Mouse (Mus musculus): ENCODE results near the gene Wdr59. TPM values are rescaled to one million over a fixed set of nuclear protein-coding genes. Genes with fewer than 3 reads are reported as not detected.

Gene Wdr59
- polyA plus RNA-seq, 1 experiment from 2014 or later = 4.2 TPM

GRCm38 (mm10) chr8:111564093-111564492, 42.2 kb upstream of the Wdr59 start:
- WGBS (ENCODE audit: insufficient replicate concordance) = 81% methylated on average over 2 of the region's 2 CpGs
- peaks cover 39% of the 10 kb centered on the region for H3K4me1 ChIP-seq (ENCODE audit: control insufficient read depth, insufficient read depth, low read length)

GRCm38 (mm10) chr8:111563687-111564086, 41.8 kb upstream of the Wdr59 start:
- peaks cover 43% of the 10 kb centered on the region for H3K4me1 ChIP-seq (ENCODE audit: control insufficient read depth, insufficient read depth, low read length)
- no peaks in the 10 kb centered on the region for H3K9me3 ChIP-seq (replicated peaks; ENCODE audit: control insufficient read depth, low read length)
- no peak for ATAC-seq (replicated peaks; ENCODE audit: insufficient number of reproducible peaks, low FRiP score, low TSS enrichment)
- no peak overlapping the region for H3K4me3 ChIP-seq (ENCODE audit: low read depth, low read length)
- WGBS (ENCODE audit: insufficient replicate concordance) = 87% methylated on average over 4 of the region's 4 CpGs
- no peaks in the 10 kb centered on the region for H3K36me3 ChIP-seq (ENCODE audit: control insufficient read depth, insufficient read depth, low read length)
- no peak overlapping the region for H3K9ac ChIP-seq (ENCODE audit: low read depth, low read length)
- H3K27ac ChIP-seq (ENCODE audit: low read depth, low read length) = no peak overlapping the region
- no peaks in the 10 kb centered on the region for H3K27me3 ChIP-seq (ENCODE audit: control insufficient read depth, insufficient read depth, low read length)
- H3K4me2 ChIP-seq = no peak overlapping the region

More at GRCm38 (mm10) chr8:111564093-111564492, 42.2 kb upstream of the Wdr59 start:
- H3K4me3 ChIP-seq (ENCODE audit: low read depth, low read length) = no peak overlapping the region
- no peak overlapping the region for H3K4me2 ChIP-seq
- no peaks in the 10 kb centered on the region for H3K27me3 ChIP-seq (ENCODE audit: control insufficient read depth, insufficient read depth, low read length)
- no peak overlapping the region for H3K9ac ChIP-seq (ENCODE audit: low read depth, low read length)
- no peak for ATAC-seq (replicated peaks; ENCODE audit: insufficient number of reproducible peaks, low FRiP score, low TSS enrichment)
- no peaks in the 10 kb centered on the region for H3K9me3 ChIP-seq (replicated peaks; ENCODE audit: control insufficient read depth, low read length)
- no peaks in the 10 kb centered on the region for H3K36me3 ChIP-seq (ENCODE audit: control insufficient read depth, insufficient read depth, low read length)
- no peak overlapping the region for H3K27ac ChIP-seq (ENCODE audit: low read depth, low read length)

GRCm38 (mm10) chr8:111563075-111563474, 41.2 kb upstream of the Wdr59 start:
- Histone ChIP-seq H3K27me3 (ENCODE audit: control insufficient read depth, insufficient read depth, low read length) (no peaks in the 10 kb centered on the region), H3K9me3 (replicated peaks; ENCODE audit: control insufficient read depth, low read length) (no peaks in the 10 kb centered on the region), H3K4me3 (ENCODE audit: low read depth, low read length) (no peak overlapping the region), H3K36me3 (ENCODE audit: control insufficient read depth, insufficient read depth, low read length) (no peaks in the 10 kb centered on the region), H3K9ac (ENCODE audit: low read depth, low read length) (no peak overlapping the region), H3K4me2 (no peak overlapping the region), H3K27ac (ENCODE audit: low read depth, low read length) (no peak overlapping the region), H3K4me1 (ENCODE audit: control insufficient read depth, insufficient read depth, low read length) (peaks cover 41% of the 10 kb centered on the region)
- WGBS (ENCODE audit: insufficient replicate concordance) = 96% methylated on average over 5 of the region's 5 CpGs
- ATAC-seq (replicated peaks; ENCODE audit: insufficient number of reproducible peaks, low FRiP score, low TSS enrichment) = no peak

- Histone ChIP-seq H3K4me1 (ENCODE audit: control insufficient read depth, insufficient read depth, low read length) (peaks cover 34% of the 10 kb centered on the region), H3K9me3 (replicated peaks; ENCODE audit: control insufficient read depth, low read length) (no peaks in the 10 kb centered on the region), H3K36me3 (ENCODE audit: control insufficient read depth, insufficient read depth, low read length) (no peaks in the 10 kb centered on the region), H3K4me2 (no peak overlapping the region), H3K27ac (ENCODE audit: low read depth, low read length) (no peak overlapping the region), H3K4me3 (ENCODE audit: low read depth, low read length) (no peak overlapping the region), H3K9ac (ENCODE audit: low read depth, low read length) (no peak overlapping the region), H3K27me3 (ENCODE audit: control insufficient read depth, insufficient read depth, low read length) (no peaks in the 10 kb centered on the region)
- 92% methylated on average over 5 of the region's 5 CpGs for WGBS (ENCODE audit: insufficient replicate concordance)
- ATAC-seq (replicated peaks; ENCODE audit: insufficient number of reproducible peaks, low FRiP score, low TSS enrichment) = no peak
Observed at GRCm38 (mm10) chr8:111562274-111562803, 40.4 kb upstream of the Wdr59 start.

GRCm38 (mm10) chr8:111561824-111562223, 39.9 kb upstream of the Wdr59 start:
- H3K4me2 ChIP-seq = 0 out of 2 replicates have a peak overlapping the region, but pooled peaks have one; percentile 11
- peak overlapping the region; percentile 64 for H3K27ac ChIP-seq (ENCODE audit: low read depth, low read length)
- no peak overlapping the region for H3K9ac ChIP-seq (ENCODE audit: low read depth, low read length)
- ATAC-seq (replicated peaks; ENCODE audit: insufficient number of reproducible peaks, low FRiP score, low TSS enrichment) = no peak
- WGBS (ENCODE audit: insufficient replicate concordance) = 61% methylated on average over 4 of the region's 4 CpGs
- H3K4me1 ChIP-seq (ENCODE audit: control insufficient read depth, insufficient read depth, low read length) = peaks cover 35% of the 10 kb centered on the region
- H3K27me3 ChIP-seq (ENCODE audit: control insufficient read depth, insufficient read depth, low read length) = no peaks in the 10 kb centered on the region
- no peak overlapping the region for H3K4me3 ChIP-seq (ENCODE audit: low read depth, low read length)
- H3K36me3 ChIP-seq (ENCODE audit: control insufficient read depth, insufficient read depth, low read length) = no peaks in the 10 kb centered on the region
- no peaks in the 10 kb centered on the region for H3K9me3 ChIP-seq (replicated peaks; ENCODE audit: control insufficient read depth, low read length)

- H3K36me3 ChIP-seq (ENCODE audit: control insufficient read depth, insufficient read depth, low read length) = no peaks in the 10 kb centered on the region
- no peak overlapping the region for H3K27ac ChIP-seq (ENCODE audit: low read depth, low read length)
- peaks cover 17% of the 10 kb centered on the region; the same call in 1 of the 2 replicates for H3K4me1 ChIP-seq (ENCODE audit: control insufficient read depth, insufficient read depth, low read length)
- 85% methylated on average over 8 of the region's 8 CpGs for WGBS (ENCODE audit: insufficient replicate concordance)
- H3K4me3 ChIP-seq (ENCODE audit: low read depth, low read length) = no peak overlapping the region
- no peaks in the 10 kb centered on the region for H3K9me3 ChIP-seq (replicated peaks; ENCODE audit: control insufficient read depth, low read length)
- H3K9ac ChIP-seq (ENCODE audit: low read depth, low read length) = no peak overlapping the region
- no peak overlapping the region for H3K4me2 ChIP-seq
- ATAC-seq (replicated peaks; ENCODE audit: insufficient number of reproducible peaks, low FRiP score, low TSS enrichment) = no peak
- H3K27me3 ChIP-seq (ENCODE audit: control insufficient read depth, insufficient read depth, low read length) = no peaks in the 10 kb centered on the region
Observed at GRCm38 (mm10) chr8:111551511-111552130, 29.7 kb upstream of the Wdr59 start.

GRCm38 (mm10) chr8:111550002-111550870, 28.3 kb upstream of the Wdr59 start:
- Histone ChIP-seq H3K36me3 (ENCODE audit: control insufficient read depth, insufficient read depth, low read length) (no peaks in the 10 kb centered on the region), H3K9me3 (replicated peaks; ENCODE audit: control insufficient read depth, low read length) (no peaks in the 10 kb centered on the region), H3K9ac (ENCODE audit: low read depth, low read length) (no peak overlapping the region), H3K27me3 (ENCODE audit: control insufficient read depth, insufficient read depth, low read length) (no peaks in the 10 kb centered on the region), H3K4me1 (ENCODE audit: control insufficient read depth, insufficient read depth, low read length) (peaks cover 19% of the 10 kb centered on the region; the same call in 1 of the 2 replicates), H3K4me3 (ENCODE audit: low read depth, low read length) (no peak overlapping the region), H3K27ac (ENCODE audit: low read depth, low read length) (peak overlapping the region; percentile 73), H3K4me2 (no peak overlapping the region)
- 74% methylated on average over 9 of the region's 9 CpGs for WGBS (ENCODE audit: insufficient replicate concordance)
- no peak for ATAC-seq (replicated peaks; ENCODE audit: insufficient number of reproducible peaks, low FRiP score, low TSS enrichment)

GRCm38 (mm10) chr8:111548201-111548600, 26.3 kb upstream of the Wdr59 start:
- WGBS (ENCODE audit: insufficient replicate concordance) = 78% methylated on average over 6 of the region's 6 CpGs
- H3K9ac ChIP-seq (ENCODE audit: low read depth, low read length) = no peak overlapping the region
- no peak for ATAC-seq (replicated peaks; ENCODE audit: insufficient number of reproducible peaks, low FRiP score, low TSS enrichment)

More at GRCm38 (mm10) chr8:111548201-111548600, 26.3 kb upstream of the Wdr59 start:
- H3K27ac ChIP-seq (ENCODE audit: low read depth, low read length) = no peak overlapping the region
- H3K36me3 ChIP-seq (ENCODE audit: control insufficient read depth, insufficient read depth, low read length) = no peaks in the 10 kb centered on the region
- H3K4me3 ChIP-seq (ENCODE audit: low read depth, low read length) = no peak overlapping the region
- no peak overlapping the region for H3K4me2 ChIP-seq
- peaks cover 20% of the 10 kb centered on the region; the same call in 1 of the 2 replicates for H3K4me1 ChIP-seq (ENCODE audit: control insufficient read depth, insufficient read depth, low read length)
- no peaks in the 10 kb centered on the region for H3K27me3 ChIP-seq (ENCODE audit: control insufficient read depth, insufficient read depth, low read length)
- no peaks in the 10 kb centered on the region for H3K9me3 ChIP-seq (replicated peaks; ENCODE audit: control insufficient read depth, low read length)
